18 mouse cellular contexts compared by ENCODE assay signal in genomic region chr4:106020338-106020737, GRCm38 (mm10).
DNase-seq lines count a peak whose midpoint lies in the region; ATAC-seq and TF ChIP-seq lines count a peak whose summit lies in the region.
"Had no signal": no experiment of that assay in that cellular context is flagged by ENCODE, and none has a peak within 500 bp of the region (broad histone marks: within the 10 kb centered on the region; RNA-seq: fewer than 3 reads in every experiment).

No protein-coding gene starts in this region.

- TF ChIP-seq CTCF in hindbrain, postnatal 0 days (IDR thresholded peaks at IDR 0.05; ENCODE audit: low read depth), result no peak

- H3K27me3 ChIP-seq in hindbrain, embryonic 10.5 days (ENCODE audit: insufficient read depth, poor library complexity, severe bottlenecking), result no peaks in the 10 kb centered on the region
- H3K27me3 ChIP-seq in hindbrain, embryonic 11.5 days (ENCODE audit: control insufficient read depth, insufficient read depth, low read length), result no peaks in the 10 kb centered on the region
- H3K27me3 ChIP-seq in lung, embryonic 15.5 days, result no peaks in the 10 kb centered on the region
- H3K27me3 ChIP-seq in embryonic facial prominence, embryonic 10.5 days (replicated peaks; ENCODE audit: low read depth, poor library complexity, severe bottlenecking), result no peaks in the 10 kb centered on the region
- no peaks in the 10 kb centered on the region for H3K27me3 ChIP-seq in hindbrain, postnatal 0 days (ENCODE audit: insufficient read depth, low read length)
- H3K27me3 ChIP-seq: kidney, embryonic 15.5 days; neural tube, embryonic 15.5 days had no signal

- peak overlapping the region; percentile 12; the same call in 1 of the 2 replicates for H3K27ac ChIP-seq in hindbrain, embryonic 10.5 days
- no peak overlapping the region for H3K27ac ChIP-seq in hindbrain, embryonic 11.5 days (ENCODE audit: low read depth, low read length)
- H3K27ac ChIP-seq in lung, embryonic 15.5 days, result 0 out of 2 replicates have a peak overlapping the region, but pooled peaks have one; percentile 4
- H3K27ac ChIP-seq in embryonic facial prominence, embryonic 10.5 days (replicated peaks), result peak overlapping the region; percentile 52
- no peak overlapping the region for H3K27ac ChIP-seq in hindbrain, postnatal 0 days
- H3K27ac ChIP-seq: kidney, embryonic 15.5 days; neural tube, embryonic 15.5 days had no signal

- no peaks in the 10 kb centered on the region for H3K36me3 ChIP-seq in hindbrain, embryonic 10.5 days
- no peaks in the 10 kb centered on the region for H3K36me3 ChIP-seq in hindbrain, embryonic 11.5 days (ENCODE audit: control insufficient read depth, insufficient read depth, low read length)
- H3K36me3 ChIP-seq in lung, embryonic 15.5 days, result no peaks in the 10 kb centered on the region
- H3K36me3 ChIP-seq in embryonic facial prominence, embryonic 10.5 days (replicated peaks), result no peaks in the 10 kb centered on the region
- no peaks in the 10 kb centered on the region for H3K36me3 ChIP-seq in hindbrain, postnatal 0 days (ENCODE audit: insufficient read depth, low read length)
- H3K36me3 ChIP-seq: kidney, embryonic 15.5 days; neural tube, embryonic 15.5 days had no signal

- WGBS in hindbrain, embryonic 10.5 days, result 84% methylated on average over 4 of the region's 4 CpGs
- 73% methylated on average over 4 of the region's 4 CpGs for WGBS in hindbrain, embryonic 11.5 days
- 14% methylated on average over 4 of the region's 4 CpGs for WGBS in lung, embryonic 15.5 days
- 79% methylated on average over 4 of the region's 4 CpGs for WGBS in embryonic facial prominence, embryonic 10.5 days
- 56% methylated on average over 4 of the region's 4 CpGs for WGBS in hindbrain, postnatal 0 days

- H3K4me2 ChIP-seq in hindbrain, embryonic 11.5 days (replicated peaks; ENCODE audit: low read depth, low read length), result no peak overlapping the region
- H3K4me2 ChIP-seq in lung, embryonic 15.5 days, result no peak overlapping the region
- no peak overlapping the region for H3K4me2 ChIP-seq in hindbrain, postnatal 0 days (ENCODE audit: low read depth, low read length)
- H3K4me2 ChIP-seq: kidney, embryonic 15.5 days; midbrain, embryonic 11.5 days; neural tube, embryonic 15.5 days had no signal

- H3K4me1 ChIP-seq in hindbrain, embryonic 10.5 days (replicated peaks), result peaks cover 23% of the 10 kb centered on the region; the same call in 1 of the 2 replicates
- no peaks in the 10 kb centered on the region for H3K4me1 ChIP-seq in hindbrain, embryonic 11.5 days (replicated peaks; ENCODE audit: control insufficient read depth, insufficient read depth, low read length)
- peaks cover 15% of the 10 kb centered on the region for H3K4me1 ChIP-seq in lung, embryonic 15.5 days
- H3K4me1 ChIP-seq in embryonic facial prominence, embryonic 10.5 days, result peaks cover 73% of the 10 kb centered on the region
- H3K4me1 ChIP-seq in hindbrain, postnatal 0 days (ENCODE audit: insufficient read depth, low read length), result 0 out of 2 replicates have a peak, but pooled peaks cover 4% of the 10 kb centered on the region

- no peaks in the 10 kb centered on the region for H3K9me3 ChIP-seq in hindbrain, embryonic 10.5 days
- no peaks in the 10 kb centered on the region for H3K9me3 ChIP-seq in hindbrain, embryonic 11.5 days (ENCODE audit: control insufficient read depth, low read length)
- H3K9me3 ChIP-seq in lung, embryonic 15.5 days, result no peaks in the 10 kb centered on the region
- no peaks in the 10 kb centered on the region for H3K9me3 ChIP-seq in embryonic facial prominence, embryonic 10.5 days
- no peaks in the 10 kb centered on the region for H3K9me3 ChIP-seq in hindbrain, postnatal 0 days (ENCODE audit: low read length)
- H3K9me3 ChIP-seq: kidney, embryonic 15.5 days; neural tube, embryonic 15.5 days had no signal

- no peak for ATAC-seq in hindbrain, embryonic 11.5 days (ENCODE audit: low FRiP score)
- ATAC-seq in lung, embryonic 15.5 days (ENCODE audit: borderline replicate concordance, extremely low read depth, low FRiP score, low TSS enrichment), result peak; percentile 79
- ATAC-seq in hindbrain, postnatal 0 days, result 0 out of 2 replicates have a peak, but pooled peaks have one; percentile 45
- ATAC-seq: inflammation-experienced regulatory T-cells, adult 6 months had no signal

- H3K4me3 ChIP-seq in hindbrain, embryonic 10.5 days, result no peak overlapping the region
- no peak overlapping the region for H3K4me3 ChIP-seq in hindbrain, embryonic 11.5 days (ENCODE audit: low read depth, low read length)
- H3K4me3 ChIP-seq in lung, embryonic 15.5 days, result no peak overlapping the region
- no peak overlapping the region for H3K4me3 ChIP-seq in embryonic facial prominence, embryonic 10.5 days
- no peak overlapping the region for H3K4me3 ChIP-seq in hindbrain, postnatal 0 days (ENCODE audit: low read length)
- H3K4me3 ChIP-seq: kidney, embryonic 15.5 days; myocyte; neural tube, embryonic 15.5 days had no signal

- DNase-seq in hindbrain, embryonic 10.5 days (ENCODE audit: low spot score), result no peak
- DNase-seq in hindbrain, embryonic 11.5 days (ENCODE audit: low spot score), result no peak
- no peak for DNase-seq in lung, postnatal 25 days (ENCODE audit: low spot score)
- DNase-seq in embryonic facial prominence, embryonic 10.5 days (ENCODE audit: low spot score), result no peak
- DNase-seq in hindbrain, postnatal 0 days (ENCODE audit: low spot score), result peak; percentile 43
- no peak for DNase-seq in frontal cortex, postnatal 14 days (ENCODE audit: low spot score in 2 of 2)
- no peak for DNase-seq in cerebellum, postnatal 4 days (ENCODE audit: low spot score in 2 of 2)
- DNase-seq: adrenal gland, postnatal 36 days; cerebellum, adult 9-10 months; heart, adult 18-20 months; lung, postnatal 36 days; thymus, adult 18-20 months had no signal

- H3K9ac ChIP-seq in hindbrain, embryonic 11.5 days (ENCODE audit: low read depth, low read length), result no peak overlapping the region
- no peak overlapping the region for H3K9ac ChIP-seq in lung, embryonic 15.5 days
- no peak overlapping the region for H3K9ac ChIP-seq in hindbrain, postnatal 0 days (replicated peaks; ENCODE audit: low read length)
- H3K9ac ChIP-seq: kidney, embryonic 15.5 days; neural tube, embryonic 15.5 days had no signal

Comparison
In these comparisons a context has a peak if more than half of its experiments do, and no peak if none do; other contexts are left out.
1. H3K27ac ChIP-seq: peak in hindbrain, embryonic 10.5 days (single experiment), lung, embryonic 15.5 days (single experiment) and embryonic facial prominence, embryonic 10.5 days (single experiment); none in hindbrain, embryonic 11.5 days (single experiment) and hindbrain, postnatal 0 days (single experiment).